Comparison of ENCODE assay signal across 23 mouse cellular contexts in genomic region chr9:49988064-49988463, GRCm38 (mm10).
DNase-seq lines count a peak whose midpoint lies in the region; ATAC-seq and TF ChIP-seq lines count a peak whose summit lies in the region.
"Had no signal": no experiment of that assay in that cellular context is flagged by ENCODE, and none has a peak within 500 bp of the region (broad histone marks: within the 10 kb centered on the region; RNA-seq: fewer than 3 reads in every experiment).

No protein-coding gene starts in this region.

- intact Hi-C loops in heart, postnatal 25 days (cut with DNase I): no loop called here

- TF ChIP-seq CTCF in lung, postnatal 0 days (IDR thresholded peaks at IDR 0.05): no peak

- H3K9me3 ChIP-seq in heart, embryonic 12.5 days (replicated peaks): 0 out of 2 replicates have a peak, but pooled peaks cover 3% of the 10 kb centered on the region
- H3K9me3 ChIP-seq in lung, postnatal 0 days (ENCODE audit: low read length): no peaks in the 10 kb centered on the region
- no peaks in the 10 kb centered on the region for H3K9me3 ChIP-seq in intestine, embryonic 16.5 days (ENCODE audit: control insufficient read depth, low read length)
- H3K9me3 ChIP-seq: forebrain, embryonic 13.5 days; limb, embryonic 13.5 days; liver, embryonic 12.5 days; midbrain, embryonic 12.5 days had no signal

- no peaks in the 10 kb centered on the region for H3K36me3 ChIP-seq in heart, embryonic 12.5 days
- no peaks in the 10 kb centered on the region for H3K36me3 ChIP-seq in lung, postnatal 0 days (ENCODE audit: insufficient read depth, low read length)
- H3K36me3 ChIP-seq in intestine, embryonic 16.5 days (ENCODE audit: control insufficient read depth, insufficient read depth, low read length): no peaks in the 10 kb centered on the region
- H3K36me3 ChIP-seq: limb, embryonic 13.5 days; liver, embryonic 12.5 days; midbrain, embryonic 12.5 days had no signal

- peaks cover 28% of the 10 kb centered on the region for H3K4me1 ChIP-seq in heart, embryonic 12.5 days (replicated peaks)
- peaks cover 4% of the 10 kb centered on the region; the same call in 1 of the 2 replicates for H3K4me1 ChIP-seq in lung, postnatal 0 days (ENCODE audit: insufficient read depth, low read depth, low read length)
- 0 out of 2 replicates have a peak, but pooled peaks cover 4% of the 10 kb centered on the region for H3K4me1 ChIP-seq in intestine, embryonic 16.5 days (ENCODE audit: control insufficient read depth, insufficient read depth, low read length)
- H3K4me1 ChIP-seq: liver, embryonic 12.5 days had no signal

- H3K4me2 ChIP-seq in heart, embryonic 12.5 days: no peak overlapping the region
- H3K4me2 ChIP-seq in lung, postnatal 0 days (replicated peaks; ENCODE audit: low read depth, low read length): no peak overlapping the region
- H3K4me2 ChIP-seq in intestine, embryonic 16.5 days (ENCODE audit: low read depth, low read length): no peak overlapping the region
- H3K4me2 ChIP-seq: forebrain, embryonic 13.5 days; limb, embryonic 13.5 days; liver, embryonic 12.5 days; midbrain, embryonic 12.5 days had no signal

- no peak overlapping the region for H3K9ac ChIP-seq in heart, embryonic 12.5 days
- H3K9ac ChIP-seq in lung, postnatal 0 days (replicated peaks; ENCODE audit: low read depth): no peak overlapping the region
- no peak overlapping the region for H3K9ac ChIP-seq in intestine, embryonic 16.5 days (ENCODE audit: low read depth, low read length)
- H3K9ac ChIP-seq: forebrain, embryonic 13.5 days; limb, embryonic 13.5 days; liver, embryonic 12.5 days; midbrain, embryonic 12.5 days had no signal

- ATAC-seq in heart, embryonic 12.5 days (ENCODE audit: insufficient number of reproducible peaks, low FRiP score): peak; percentile 77
- peak; percentile 34; the same call in 1 of the 2 replicates for ATAC-seq in lung, postnatal 0 days
- 0 out of 2 replicates have a peak, but pooled peaks have one; percentile 63 for ATAC-seq in intestine, embryonic 16.5 days
- ATAC-seq: forebrain, embryonic 13.5 days; hindbrain, postnatal 0 days; liver, embryonic 12.5 days; Patski had no signal

- no peaks in the 10 kb centered on the region for H3K27me3 ChIP-seq in heart, embryonic 12.5 days (replicated peaks)
- no peaks in the 10 kb centered on the region for H3K27me3 ChIP-seq in lung, postnatal 0 days (replicated peaks; ENCODE audit: insufficient read depth, low read length)
- H3K27me3 ChIP-seq in intestine, embryonic 16.5 days (replicated peaks; ENCODE audit: control insufficient read depth, insufficient read depth, low read length): no peaks in the 10 kb centered on the region
- H3K27me3 ChIP-seq: forebrain, embryonic 13.5 days; limb, embryonic 13.5 days; liver, embryonic 12.5 days; midbrain, embryonic 12.5 days; Patski had no signal

- H3K4me3 ChIP-seq in heart, embryonic 12.5 days: no peak overlapping the region
- no peak overlapping the region for H3K4me3 ChIP-seq in lung, postnatal 0 days (ENCODE audit: low read depth, low read length)
- no peak overlapping the region for H3K4me3 ChIP-seq in intestine, embryonic 16.5 days (ENCODE audit: low read length)
- H3K4me3 ChIP-seq: forebrain, embryonic 13.5 days; limb, embryonic 13.5 days; liver, embryonic 12.5 days; midbrain, embryonic 12.5 days had no signal

- H3K27ac ChIP-seq in heart, embryonic 12.5 days (ENCODE audit: poor library complexity, severe bottlenecking): peak overlapping the region; percentile 79; the same call in 1 of the 2 replicates
- no peak overlapping the region for H3K27ac ChIP-seq in lung, postnatal 0 days (ENCODE audit: low read length)
- H3K27ac ChIP-seq in intestine, embryonic 16.5 days (ENCODE audit: low read length): no peak overlapping the region
- H3K27ac ChIP-seq: forebrain, embryonic 13.5 days; hindbrain, postnatal 0 days; limb, embryonic 13.5 days; liver, embryonic 12.5 days; midbrain, embryonic 12.5 days had no signal

- 11% methylated on average over 5 of the region's 5 CpGs for WGBS in heart, embryonic 12.5 days
- WGBS in lung, postnatal 0 days: 35% methylated on average over 5 of the region's 5 CpGs
- 50% methylated on average over 5 of the region's 5 CpGs for WGBS in intestine, embryonic 16.5 days

- DNase-seq in heart, postnatal 25 days (ENCODE audit: low spot score): no peak
- DNase-seq in kidney, adult 11 months: peak; percentile 13
- DNase-seq in kidney, postnatal 4 days: no peak
- DNase-seq in lung, postnatal 0 days (ENCODE audit: low spot score): no peak
- no peak for DNase-seq in lung, postnatal 4 days
- DNase-seq: adrenal gland, postnatal 36 days; cerebellum, adult 9-10 months; gastrocnemius, postnatal 36 days; layer of hippocampus, adult 9-11 months; lung, adult 18-20 months; lung, postnatal 14 days; retina, postnatal 1 day; right cerebral cortex, postnatal 25 days; spleen, adult 18-20 months; thymus, postnatal 14 days had no signal

- TF ChIP-seq EP300 in lung, postnatal 0 days (IDR thresholded peaks at IDR 0.05): 0 out of 2 replicates have a peak, but pooled peaks have one; percentile 23
